Mouse (Mus musculus) ES-E14 (cell line): ENCODE data around the gene Ssc4d.

Experiments used
- CHD2 ChIP-seq: IDR thresholded peaks from 2 replicates; pipeline ENCODE4 v1.6.1; 2014; ENCODE audit warnings: mild to moderate bottlenecking, low read depth, low read length, inconsistent platforms
- HCFC1 ChIP-seq: IDR thresholded peaks from 2 replicates; pipeline ENCODE4 v1.6.1; 2012; ENCODE audit warnings: low read length, inconsistent platforms, borderline replicate concordance; ENCODE audit not compliant: insufficient read depth
- MAFK ChIP-seq: IDR thresholded peaks from 2 replicates; pipeline ENCODE4 v1.6.1; 2014; ENCODE audit warnings: mild to moderate bottlenecking, low read depth, low read length, inconsistent platforms; ENCODE audit not compliant: insufficient read depth
- ZC3H11A ChIP-seq: IDR thresholded peaks from 2 replicates; pipeline ENCODE4 v1.6.1; 2012; ENCODE audit warnings: low read depth, mild to moderate bottlenecking, inconsistent platforms, low read length, borderline replicate concordance

GRCm38 (mm10) chr5:135968781-135969180, 5.5 kb downstream of the Ssc4d start:
- TF ChIP-seq MAFK (no peak), CHD2 (no peak), HCFC1 (no peak), ZC3H11A (no peak)
